Comparison of ENCODE assay signal across 1 mouse cellular context in the genomic region with DNA sequence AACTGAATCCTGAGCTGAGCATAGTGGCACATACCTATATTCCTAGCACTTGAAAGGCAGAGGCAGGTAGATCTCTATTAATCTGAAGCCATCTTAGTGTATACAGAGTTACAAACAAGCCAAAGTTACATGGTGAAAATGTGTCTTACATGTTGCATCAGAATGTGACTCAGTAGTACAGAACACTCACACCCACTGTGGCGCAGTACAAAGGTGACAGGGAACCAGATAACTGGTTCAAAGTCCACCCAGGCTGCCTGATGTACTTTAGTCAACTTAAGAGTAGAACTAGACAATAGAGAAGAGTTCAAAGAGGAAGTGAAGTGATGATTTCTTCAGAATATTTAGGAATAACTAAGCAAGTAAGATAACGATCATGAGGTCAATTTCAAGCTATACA.
TF ChIP-seq lines count a peak whose summit lies in the region.

No protein-coding gene starts in this region.

TF ChIP-seq in CH12.LX, 34 proteins besides CTCF, POLR2A, EP300 and RAD21:
- TF ChIP-seq PAX5 (IDR thresholded peaks at IDR 0.05; ENCODE audit: low read length) (no peak), TBP (conservative IDR thresholded peaks at IDR 0.05; ENCODE audit: low read depth, low read length) (no peak), CHD2 (IDR thresholded peaks at IDR 0.05; ENCODE audit: low read length) (no peak), RCOR1 (conservative IDR thresholded peaks at IDR 0.05; ENCODE audit: low read depth, low read length) (no peak), ZNF384 (IDR thresholded peaks at IDR 0.05; ENCODE audit: low read depth, low read length) (no peak), JUN (IDR thresholded peaks at IDR 0.05; ENCODE audit: insufficient read depth, low read depth, low read length) (no peak), USF2 (conservative IDR thresholded peaks at IDR 0.05; ENCODE audit: low read depth, low read length) (no peak), POLR2AphosphoS2 (IDR thresholded peaks at IDR 0.05; ENCODE audit: low read depth, low read length) (no peak), MAX (IDR thresholded peaks at IDR 0.05; ENCODE audit: low read length) (no peak), MAZ (IDR thresholded peaks at IDR 0.05; ENCODE audit: low read depth, low read length) (no peak), E2F4 (IDR thresholded peaks at IDR 0.05; ENCODE audit: insufficient replicate concordance, low read depth, low read length) (no peak), NELFE (IDR thresholded peaks at IDR 0.05; ENCODE audit: low read depth, low read length) (no peak), HCFC1 (IDR thresholded peaks at IDR 0.05; ENCODE audit: low read depth, low read length) (no peak)
TF ChIP-seq in CH12.LX: peak in this region for 0.
